Mouse (Mus musculus) megakaryocyte, embryonic 14.5 days (primary cell): Measurements from ENCODE around the gene Rcc2.

ENCODE experiments used
- FLI1 ChIP-seq: IDR thresholded peaks from 2 replicates; pipeline ENCODE4 v1.6.1; 2012; ENCODE audit warnings: low read length, inconsistent platforms, mixed read lengths
- GATA1 ChIP-seq: IDR thresholded peaks from 3 replicates; pipeline ENCODE4 v1.6.1; 2012; ENCODE audit warnings: mixed read lengths, low read length, inconsistent platforms, borderline replicate concordance

DNA sequence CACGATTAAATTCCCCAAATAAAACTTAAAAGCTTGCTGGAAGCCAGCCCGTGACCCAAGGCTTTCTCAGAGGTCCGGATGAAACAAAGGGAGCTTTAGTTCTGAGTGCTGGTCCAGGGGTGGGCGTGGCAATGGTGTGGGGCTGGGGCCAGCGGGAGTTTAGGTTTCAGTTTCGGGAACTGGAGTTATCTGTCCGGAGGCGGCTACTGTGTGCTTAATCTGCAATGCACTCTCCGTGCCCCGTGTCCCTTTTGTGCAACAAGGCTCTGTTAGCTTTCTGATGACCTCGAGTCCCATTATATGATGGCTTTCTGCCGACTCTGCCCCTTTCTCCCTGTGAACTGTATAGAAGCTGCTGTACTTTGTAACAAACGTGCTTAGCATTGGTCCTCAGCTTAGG, 70.1 kb downstream of the Rcc2 start:
- TF ChIP-seq GATA1: no peak
- TF ChIP-seq FLI1: no peak
